Mouse (Mus musculus): Measurements from ENCODE around the gene Sugct. TPM values are rescaled to one million over a fixed set of nuclear protein-coding genes. Genes with fewer than 3 reads are reported as not detected.
A peak's percentile ranks its signal among the peaks of the same experiment; 100 is the strongest.

Gene Sugct
- polyA plus RNA-seq, 2 experiments = 2.4 to 3.6 TPM

GRCm38 (mm10) chr13:17042332-17042731 is 653.0 kb downstream of the Sugct start:
- Histone ChIP-seq H3K4me1 (ENCODE audit: control insufficient read depth, insufficient read depth, low read length) (0 out of 2 replicates have a peak, but pooled peaks cover 4% of the 10 kb centered on the region), H3K9me3 (ENCODE audit: control insufficient read depth, low read length) (no peaks in the 10 kb centered on the region), H3K36me3 (ENCODE audit: control insufficient read depth, insufficient read depth, low read length) (no peaks in the 10 kb centered on the region), H3K4me3 (replicated peaks; ENCODE audit: low read length) (no peak overlapping the region), H3K4me2 (replicated peaks; ENCODE audit: low read depth, low read length, severe bottlenecking) (no peak overlapping the region), H3K27me3 (ENCODE audit: control insufficient read depth, insufficient read depth, low read length) (no peaks in the 10 kb centered on the region), H3K9ac (ENCODE audit: low read depth, low read length, severe bottlenecking) (no peak overlapping the region), H3K27ac (replicated peaks; ENCODE audit: low read depth, low read length) (no peak overlapping the region)
- TF ChIP-seq POLR2A (IDR thresholded peaks at IDR 0.05; ENCODE audit: borderline replicate concordance, extremely low read depth, insufficient read depth, insufficient read length) = no peak
- no peak for DNase-seq (ENCODE audit: low spot score)
- WGBS = 92% methylated on average over 2 of the region's 2 CpGs
- ATAC-seq (ENCODE audit: low FRiP score, low read depth) = no peak

DNA sequence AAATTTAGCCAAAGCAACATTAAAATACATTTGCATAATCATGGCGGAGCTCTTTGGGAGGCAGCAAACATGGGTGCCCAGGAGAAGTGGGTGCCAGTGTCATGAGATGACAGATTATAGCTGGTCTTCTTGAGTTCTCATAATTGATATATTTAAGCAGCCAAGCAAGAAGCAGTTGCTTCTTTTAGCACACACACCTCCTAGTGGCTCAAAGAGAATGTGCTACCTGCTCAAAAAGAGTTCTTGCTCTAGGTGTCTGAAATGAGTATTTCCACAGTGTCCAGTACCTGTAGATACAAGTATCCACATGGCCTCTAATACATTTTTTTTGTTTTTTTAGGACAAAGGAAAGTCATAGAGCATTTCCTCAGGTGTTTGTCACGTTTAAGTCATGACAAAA is 655.6 kb downstream of the Sugct start:
- Histone ChIP-seq H3K4me2 (replicated peaks; ENCODE audit: low read depth, low read length, severe bottlenecking) (no peak overlapping the region), H3K9ac (ENCODE audit: low read depth, low read length, severe bottlenecking) (no peak overlapping the region), H3K27ac (replicated peaks; ENCODE audit: low read depth, low read length) (no peak overlapping the region), H3K4me3 (replicated peaks; ENCODE audit: low read length) (no peak overlapping the region), H3K27me3 (ENCODE audit: control insufficient read depth, insufficient read depth, low read length) (no peaks in the 10 kb centered on the region), H3K36me3 (ENCODE audit: control insufficient read depth, insufficient read depth, low read length) (no peaks in the 10 kb centered on the region), H3K9me3 (ENCODE audit: control insufficient read depth, low read length) (no peaks in the 10 kb centered on the region), H3K4me1 (ENCODE audit: control insufficient read depth, insufficient read depth, low read length) (0 out of 2 replicates have a peak, but pooled peaks cover 4% of the 10 kb centered on the region)
- TF ChIP-seq POLR2A (IDR thresholded peaks at IDR 0.05; ENCODE audit: borderline replicate concordance, extremely low read depth, insufficient read depth, insufficient read length) = no peak
- 77% methylated on average over 2 of the region's 2 CpGs for WGBS
- ATAC-seq (ENCODE audit: low FRiP score, low read depth) = no peak
- no peak for DNase-seq (ENCODE audit: low spot score)

DNA sequence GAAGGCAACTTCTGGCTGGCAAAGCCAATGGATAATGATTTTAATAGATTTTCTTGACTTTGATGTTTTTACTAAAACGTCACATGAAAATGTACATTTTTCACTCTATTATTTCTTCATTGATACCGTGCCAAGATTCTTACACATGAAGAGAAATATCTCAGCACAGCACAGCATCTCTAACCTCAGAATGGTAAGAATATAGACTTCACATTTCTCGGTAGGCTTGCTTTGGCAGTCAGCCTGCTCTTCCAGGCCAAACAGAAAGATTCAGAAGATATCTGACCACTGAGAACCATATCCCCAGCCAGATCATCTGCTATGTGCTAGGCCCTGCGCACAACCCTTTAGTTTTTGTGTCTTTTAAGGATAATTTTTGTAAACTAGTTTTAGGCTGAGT is 657.0 kb downstream of the Sugct start:
- no peaks in the 10 kb centered on the region for H3K9me3 ChIP-seq (ENCODE audit: control insufficient read depth, low read length)
- H3K4me1 ChIP-seq (ENCODE audit: control insufficient read depth, insufficient read depth, low read length) = 0 out of 2 replicates have a peak, but pooled peaks cover 4% of the 10 kb centered on the region
- 63% methylated on average over 4 of the region's 4 CpGs for WGBS
- H3K9ac ChIP-seq (ENCODE audit: low read depth, low read length, severe bottlenecking) = no peak overlapping the region
- H3K27me3 ChIP-seq (ENCODE audit: control insufficient read depth, insufficient read depth, low read length) = no peaks in the 10 kb centered on the region
- no peaks in the 10 kb centered on the region for H3K36me3 ChIP-seq (ENCODE audit: control insufficient read depth, insufficient read depth, low read length)
- DNase-seq (ENCODE audit: low spot score) = no peak
- no peak overlapping the region for H3K4me2 ChIP-seq (replicated peaks; ENCODE audit: low read depth, low read length, severe bottlenecking)
- H3K27ac ChIP-seq (replicated peaks; ENCODE audit: low read depth, low read length) = no peak overlapping the region
- no peak for TF ChIP-seq POLR2A (IDR thresholded peaks at IDR 0.05; ENCODE audit: borderline replicate concordance, extremely low read depth, insufficient read depth, insufficient read length)
- 0 out of 2 replicates have a peak, but pooled peaks have one; percentile 39 for ATAC-seq (ENCODE audit: low FRiP score, low read depth)
- H3K4me3 ChIP-seq (replicated peaks; ENCODE audit: low read length) = no peak overlapping the region

DNA sequence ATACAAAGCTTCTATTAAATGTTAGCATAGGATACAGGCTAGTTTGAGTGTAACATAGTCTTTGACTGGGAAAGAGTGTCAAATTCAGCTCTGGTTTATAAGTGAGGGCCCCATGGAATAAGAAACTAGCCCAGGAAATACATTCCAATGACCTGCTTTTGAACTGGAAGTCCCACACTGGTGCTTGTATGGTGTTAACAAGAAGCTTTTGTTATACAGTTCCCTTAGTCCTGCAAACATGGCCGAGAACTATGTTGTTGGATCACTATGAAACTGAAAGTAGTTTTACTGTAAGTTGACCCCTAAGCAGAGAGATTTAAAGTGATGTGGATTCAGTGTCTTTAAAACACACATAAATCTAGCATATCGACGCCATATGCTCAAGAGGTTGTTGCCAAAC is 657.5 kb downstream of the Sugct start:
- Histone ChIP-seq H3K4me1 (ENCODE audit: control insufficient read depth, insufficient read depth, low read length) (0 out of 2 replicates have a peak, but pooled peaks cover 4% of the 10 kb centered on the region), H3K27ac (replicated peaks; ENCODE audit: low read depth, low read length) (no peak overlapping the region), H3K36me3 (ENCODE audit: control insufficient read depth, insufficient read depth, low read length) (no peaks in the 10 kb centered on the region), H3K27me3 (ENCODE audit: control insufficient read depth, insufficient read depth, low read length) (no peaks in the 10 kb centered on the region), H3K9ac (ENCODE audit: low read depth, low read length, severe bottlenecking) (no peak overlapping the region), H3K4me2 (replicated peaks; ENCODE audit: low read depth, low read length, severe bottlenecking) (no peak overlapping the region), H3K9me3 (ENCODE audit: control insufficient read depth, low read length) (no peaks in the 10 kb centered on the region), H3K4me3 (replicated peaks; ENCODE audit: low read length) (no peak overlapping the region)
- WGBS = 39% methylated on average over 3 of the region's 3 CpGs
- TF ChIP-seq POLR2A (IDR thresholded peaks at IDR 0.05; ENCODE audit: borderline replicate concordance, extremely low read depth, insufficient read depth, insufficient read length) = no peak
- DNase-seq (ENCODE audit: low spot score) (peak; percentile 39), ATAC-seq (ENCODE audit: low FRiP score, low read depth) (peak; percentile 66)

GRCm38 (mm10) chr13:17030761-17031160 is 664.6 kb downstream of the Sugct start:
- H3K36me3 ChIP-seq (ENCODE audit: control insufficient read depth, insufficient read depth, low read length) = no peaks in the 10 kb centered on the region
- peaks cover 4% of the 10 kb centered on the region; the same call in 1 of the 2 replicates for H3K9me3 ChIP-seq (ENCODE audit: control insufficient read depth, low read length)
- DNase-seq (ENCODE audit: low spot score) (no peak), ATAC-seq (ENCODE audit: low FRiP score, low read depth) (no peak)
- 65% methylated on average over 1 of the region's 1 CpGs for WGBS
- H3K27ac ChIP-seq (replicated peaks; ENCODE audit: low read depth, low read length) = no peak overlapping the region
- H3K27me3 ChIP-seq (ENCODE audit: control insufficient read depth, insufficient read depth, low read length) = no peaks in the 10 kb centered on the region
- H3K4me1 ChIP-seq (ENCODE audit: control insufficient read depth, insufficient read depth, low read length) = 0 out of 2 replicates have a peak, but pooled peaks cover 4% of the 10 kb centered on the region
- no peak overlapping the region for H3K9ac ChIP-seq (ENCODE audit: low read depth, low read length, severe bottlenecking)
- no peak for TF ChIP-seq POLR2A (IDR thresholded peaks at IDR 0.05; ENCODE audit: borderline replicate concordance, extremely low read depth, insufficient read depth, insufficient read length)
- H3K4me3 ChIP-seq (replicated peaks; ENCODE audit: low read length) = no peak overlapping the region
- no peak overlapping the region for H3K4me2 ChIP-seq (replicated peaks; ENCODE audit: low read depth, low read length, severe bottlenecking)
